Mouse (Mus musculus): ENCODE results near the gene Csn1s1. TPM values are rescaled to one million over a fixed set of nuclear protein-coding genes. Genes with fewer than 3 reads are reported as not detected.

Csn1s1 gene
- polyA plus RNA-seq (2015; fragmentation: Nextera tagmentation; extraction: Ambion mirVana): not detected in 2 replicates

DNA sequence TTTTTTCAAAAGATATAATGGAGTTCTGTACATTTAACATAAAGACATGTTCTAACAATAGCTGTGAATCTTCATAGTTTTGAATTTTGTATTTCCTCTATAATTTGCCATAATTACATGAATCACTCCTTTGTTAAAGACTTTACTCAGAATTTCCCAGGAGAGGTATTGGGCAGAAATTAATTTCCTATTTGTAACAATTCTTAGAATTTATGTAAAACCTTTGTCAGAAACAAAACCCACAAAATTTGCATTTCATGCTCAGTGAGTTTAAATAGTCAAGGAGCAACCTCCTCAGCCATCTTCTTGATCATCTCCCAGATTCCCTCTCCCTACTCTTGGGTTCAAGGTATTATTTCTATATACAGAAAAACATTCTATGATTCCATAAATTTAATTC is at the start of gene Csn1s1:
Gene Csn1s1, plus strand, starts transcription at position 301 of the 400 bp plus-strand sequence.
- Histone ChIP-seq H3K9me3 (ENCODE audit: control insufficient read depth, low read length) (no peaks in the 10 kb centered on the region), H3K4me1 (ENCODE audit: control insufficient read depth, insufficient read depth, low read depth, low read length) (no peaks in the 10 kb centered on the region), H3K9ac (ENCODE audit: low read depth, low read length) (no peak within 1 kb of the TSS), H3K36me3 (ENCODE audit: control insufficient read depth, insufficient read depth, low read length) (no peaks in the 10 kb centered on the region), H3K27me3 (replicated peaks; ENCODE audit: control insufficient read depth, insufficient read depth, low read length) (no peaks in the 10 kb centered on the region), H3K4me2 (ENCODE audit: low read length) (no peak within 1 kb of the TSS), H3K4me3 (ENCODE audit: low read length) (no peak within 1 kb of the TSS), H3K27ac (ENCODE audit: low read depth, low read length) (no peak within 1 kb of the TSS)
- ATAC-seq: no peak

DNA sequence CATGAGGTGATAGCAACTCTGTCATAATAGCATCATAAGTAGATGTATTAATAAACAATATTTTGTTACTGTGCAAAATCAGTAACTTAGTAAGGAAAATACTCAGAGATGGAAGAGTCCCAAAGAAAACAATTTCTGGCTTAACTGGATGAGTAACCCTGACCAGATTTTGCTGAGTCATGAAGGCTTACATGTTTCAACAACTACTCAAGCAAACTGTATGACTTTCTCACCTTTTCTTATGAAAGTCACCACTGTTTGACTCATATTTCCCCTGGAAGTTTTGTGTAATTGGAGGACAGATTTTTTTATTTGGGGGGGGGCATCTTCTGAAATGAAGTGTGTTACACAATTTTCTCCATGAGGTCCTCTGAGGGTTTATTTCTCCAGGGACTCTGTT is 43.3 kb upstream of the Csn1s1 start:
- no peak for ATAC-seq
- Histone ChIP-seq H3K36me3 (ENCODE audit: control insufficient read depth, insufficient read depth, low read length) (no peaks in the 10 kb centered on the region), H3K27me3 (replicated peaks; ENCODE audit: control insufficient read depth, insufficient read depth, low read length) (no peaks in the 10 kb centered on the region), H3K4me3 (ENCODE audit: low read length) (no peak overlapping the region), H3K4me1 (ENCODE audit: control insufficient read depth, insufficient read depth, low read depth, low read length) (no peaks in the 10 kb centered on the region), H3K9me3 (ENCODE audit: control insufficient read depth, low read length) (no peaks in the 10 kb centered on the region), H3K4me2 (ENCODE audit: low read length) (no peak overlapping the region), H3K9ac (ENCODE audit: low read depth, low read length) (no peak overlapping the region), H3K27ac (ENCODE audit: low read depth, low read length) (no peak overlapping the region)

DNA sequence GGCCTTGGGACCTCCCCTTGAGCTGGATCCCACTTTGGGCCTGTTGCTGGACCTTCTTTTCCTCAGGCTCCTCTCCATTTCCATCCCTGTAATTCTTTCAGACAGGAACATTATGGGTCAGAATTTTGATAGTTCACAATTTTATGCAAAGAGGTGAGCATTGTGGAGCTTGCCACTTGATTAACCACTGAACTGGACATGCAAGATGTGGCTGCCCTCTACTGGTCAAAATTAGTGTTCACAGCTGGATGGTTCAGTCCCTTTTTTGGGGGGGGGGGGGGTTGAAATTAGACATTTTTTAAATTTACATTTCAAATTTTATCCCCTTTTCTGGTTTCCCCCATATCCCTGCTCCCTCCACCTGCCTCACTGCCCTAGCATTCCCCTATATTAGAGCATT is 23.2 kb upstream of the Csn1s1 start:
- Histone ChIP-seq H3K4me1 (ENCODE audit: control insufficient read depth, insufficient read depth, low read depth, low read length) (no peaks in the 10 kb centered on the region), H3K9me3 (ENCODE audit: control insufficient read depth, low read length) (no peaks in the 10 kb centered on the region), H3K4me2 (ENCODE audit: low read length) (no peak overlapping the region), H3K27ac (ENCODE audit: low read depth, low read length) (no peak overlapping the region), H3K4me3 (ENCODE audit: low read length) (no peak overlapping the region), H3K36me3 (ENCODE audit: control insufficient read depth, insufficient read depth, low read length) (no peaks in the 10 kb centered on the region), H3K27me3 (replicated peaks; ENCODE audit: control insufficient read depth, insufficient read depth, low read length) (no peaks in the 10 kb centered on the region), H3K9ac (ENCODE audit: low read depth, low read length) (no peak overlapping the region)
- ATAC-seq: no peak

DNA sequence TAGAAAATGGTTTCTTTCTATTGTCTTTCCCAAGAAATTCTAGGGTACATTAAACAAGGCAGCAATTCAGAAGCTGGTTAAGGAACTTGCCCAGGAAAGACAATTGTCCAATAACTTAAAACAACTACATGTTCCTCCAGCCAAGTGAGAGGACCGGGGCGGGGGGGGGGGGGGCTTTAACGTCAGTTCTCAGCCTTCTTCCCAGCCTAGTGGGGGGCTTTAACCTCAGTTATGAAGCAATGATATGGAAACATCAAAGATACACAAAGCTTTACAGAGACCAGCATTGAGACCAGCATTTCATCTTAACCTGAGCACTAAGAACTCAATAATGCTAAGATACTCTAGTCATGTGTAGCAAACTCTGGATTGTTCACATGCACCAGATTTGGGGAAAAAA is 33.5 kb downstream of the Csn1s1 start, which contains the start of gene Csn2:
Gene Csn2, minus strand, starts transcription at position 101 of the 400 bp plus-strand sequence.
- H3K9ac ChIP-seq (ENCODE audit: low read depth, low read length): no peak within 1 kb of the TSS
- no peaks in the 10 kb centered on the region for H3K36me3 ChIP-seq (ENCODE audit: control insufficient read depth, insufficient read depth, low read length)
- H3K27ac ChIP-seq (ENCODE audit: low read depth, low read length): no peak within 1 kb of the TSS
- no peaks in the 10 kb centered on the region for H3K9me3 ChIP-seq (ENCODE audit: control insufficient read depth, low read length)
- H3K4me3 ChIP-seq (ENCODE audit: low read length): no peak within 1 kb of the TSS
- no peaks in the 10 kb centered on the region for H3K27me3 ChIP-seq (replicated peaks; ENCODE audit: control insufficient read depth, insufficient read depth, low read length)
- ATAC-seq: no peak
- no peak within 1 kb of the TSS for H3K4me2 ChIP-seq (ENCODE audit: low read length)
- WGBS: 79% methylated on average over 3 of the region's 3 CpGs
- no peaks in the 10 kb centered on the region for H3K4me1 ChIP-seq (ENCODE audit: control insufficient read depth, insufficient read depth, low read depth, low read length)

DNA sequence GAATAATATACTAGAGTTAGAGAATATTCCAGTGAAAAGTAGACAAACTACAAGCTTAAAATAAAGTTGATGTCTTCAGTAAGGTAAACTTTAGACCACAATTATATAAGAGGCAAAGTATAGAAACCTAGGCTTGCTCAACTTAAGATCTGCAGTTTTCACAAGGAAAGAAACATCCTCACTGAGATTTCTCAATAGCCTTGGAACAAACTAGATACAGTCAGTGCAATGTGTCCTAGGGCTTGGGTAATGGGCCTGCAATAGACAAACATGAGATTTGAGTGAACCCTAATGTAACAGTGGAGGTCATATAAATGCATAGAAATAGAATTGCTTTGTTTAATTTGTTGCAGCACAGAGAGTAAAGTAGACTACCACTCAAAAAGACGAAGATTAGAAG is 39.9 kb downstream of the Csn1s1 start:
- Histone ChIP-seq H3K27me3 (replicated peaks; ENCODE audit: control insufficient read depth, insufficient read depth, low read length) (no peaks in the 10 kb centered on the region), H3K9ac (ENCODE audit: low read depth, low read length) (no peak overlapping the region), H3K9me3 (ENCODE audit: control insufficient read depth, low read length) (no peaks in the 10 kb centered on the region), H3K4me2 (ENCODE audit: low read length) (no peak overlapping the region), H3K4me1 (ENCODE audit: control insufficient read depth, insufficient read depth, low read depth, low read length) (no peaks in the 10 kb centered on the region), H3K36me3 (ENCODE audit: control insufficient read depth, insufficient read depth, low read length) (no peaks in the 10 kb centered on the region), H3K4me3 (ENCODE audit: low read length) (no peak overlapping the region), H3K27ac (ENCODE audit: low read depth, low read length) (no peak overlapping the region)
- WGBS: 78% methylated on average over 1 of the region's 1 CpGs
- no peak for ATAC-seq

Other genes starting within 250 kb of the Csn1s1 start
- not detected in 2 replicates for gene Ugt2b38, start 242.0 kb upstream of the Csn1s1 start, polyA plus RNA-seq (2015; fragmentation: Nextera tagmentation; extraction: Ambion mirVana)
- 0.16 TPM in 1 of 2 replicates, not detected in the other for gene Ugt2a2, start 183.9 kb upstream of the Csn1s1 start, polyA plus RNA-seq (2015; fragmentation: Nextera tagmentation; extraction: Ambion mirVana)
- gene Gm43638, start 179.4 kb upstream of the Csn1s1 start, polyA plus RNA-seq (2015; fragmentation: Nextera tagmentation; extraction: Ambion mirVana): not detected in 2 replicates
- not detected in 2 replicates for gene Ugt2a1, start 175.3 kb upstream of the Csn1s1 start, polyA plus RNA-seq (2015; fragmentation: Nextera tagmentation; extraction: Ambion mirVana)
- gene Sult1b1, start 128.0 kb upstream of the Csn1s1 start, polyA plus RNA-seq (2015; fragmentation: Nextera tagmentation; extraction: Ambion mirVana): not detected in 2 replicates
- not detected in 2 replicates for gene Sult1d1, start 97.2 kb upstream of the Csn1s1 start, polyA plus RNA-seq (2015; fragmentation: Nextera tagmentation; extraction: Ambion mirVana)
- not detected in 2 replicates for gene Sult1e1, start 74.6 kb upstream of the Csn1s1 start, polyA plus RNA-seq (2015; fragmentation: Nextera tagmentation; extraction: Ambion mirVana)
- not detected in 2 replicates for gene Csn2, start 33.4 kb downstream of the Csn1s1 start, polyA plus RNA-seq (2015; fragmentation: Nextera tagmentation; extraction: Ambion mirVana)
- gene Csn1s2a, start 108.4 kb downstream of the Csn1s1 start, polyA plus RNA-seq (2015; fragmentation: Nextera tagmentation; extraction: Ambion mirVana): not detected in 2 replicates
- not detected in 2 replicates for gene Csn1s2b, start 141.9 kb downstream of the Csn1s1 start, polyA plus RNA-seq (2015; fragmentation: Nextera tagmentation; extraction: Ambion mirVana)
- gene Prr27, start 159.5 kb downstream of the Csn1s1 start, polyA plus RNA-seq (2015; fragmentation: Nextera tagmentation; extraction: Ambion mirVana): not detected in 2 replicates
- gene Odam, start 218.8 kb downstream of the Csn1s1 start, polyA plus RNA-seq (2015; fragmentation: Nextera tagmentation; extraction: Ambion mirVana): not detected in 2 replicates